Mouse (Mus musculus) adrenal gland, postnatal 36 days (tissue): Measurements from ENCODE around the gene Palm2. TPM values are rescaled to one million over a fixed set of nuclear protein-coding genes. Genes with fewer than 3 reads are reported as not detected.

ENCODE experiments used
- DNase-seq, 2 experiments: peaks; one replicate each; pipeline ENCODE4 v3.0.0; 2021; ENCODE audit warnings: mixed read lengths in 1 of 2
- total RNA-seq, 2 experiments: library from RNA; stranded (reverse); gene quantifications; 2 replicates each; pipeline ENCODE4 v1.2.3; 2021

Palm2 gene
- total RNA-seq, 2 experiments from 2014 or later = 12.7 to 47.5 TPM

- no peak for DNase-seq
These were observed 134.4 kb downstream of the Palm2 start for GRCm38 (mm10) chr4:57568268-57569068.

GRCm38 (mm10) chr4:57569069-57569355 is 135.0 kb downstream of the Palm2 start:
- DNase-seq = no peak

- DNase-seq = peak; percentile 49 to 73
These were observed 135.7 kb downstream of the Palm2 start for GRCm38 (mm10) chr4:57569711-57570110.

GRCm38 (mm10) chr4:57570229-57570628 is 136.2 kb downstream of the Palm2 start:
- no peak for DNase-seq

- no peak for DNase-seq
These were observed 140.1 kb downstream of the Palm2 start for GRCm38 (mm10) chr4:57574181-57574580.

GRCm38 (mm10) chr4:57574646-57575045 is 140.6 kb downstream of the Palm2 start:
- DNase-seq = peak; percentile 76 to 83

GRCm38 (mm10) chr4:57575686-57576085 is 141.6 kb downstream of the Palm2 start:
- DNase-seq = peak; percentile 39 to 46

GRCm38 (mm10) chr4:57576095-57576494 is 142.0 kb downstream of the Palm2 start:
- no peak for DNase-seq

- DNase-seq = no peak
These were observed 145.6 kb downstream of the Palm2 start for GRCm38 (mm10) chr4:57579683-57580082.

- DNase-seq = no peak
These were observed 151.3 kb downstream of the Palm2 start for GRCm38 (mm10) chr4:57585281-57585800.

GRCm38 (mm10) chr4:57586933-57587658 is 153.0 kb downstream of the Palm2 start:
- DNase-seq = no peak

GRCm38 (mm10) chr4:57588356-57588755 is 154.3 kb downstream of the Palm2 start:
- DNase-seq = no peak

GRCm38 (mm10) chr4:57592751-57593150 is 158.7 kb downstream of the Palm2 start:
- no peak for DNase-seq

- peak in 1 of 2 experiments; percentile 63 for DNase-seq
These were observed 165.9 kb downstream of the Palm2 start for GRCm38 (mm10) chr4:57599946-57600345.

- DNase-seq = peak; percentile 69 to 86
These were observed 166.8 kb downstream of the Palm2 start for GRCm38 (mm10) chr4:57600685-57601457.

GRCm38 (mm10) chr4:57601458-57601835 is 167.4 kb downstream of the Palm2 start:
- DNase-seq = peak in 1 of 2 experiments; percentile 25

- DNase-seq = peak; percentile 26 to 42
These were observed 168.0 kb downstream of the Palm2 start for GRCm38 (mm10) chr4:57601903-57602617.

GRCm38 (mm10) chr4:57606258-57606657 is 172.2 kb downstream of the Palm2 start:
- DNase-seq = peak; percentile 80 to 81

- peak; percentile 92 to 93 for DNase-seq
These were observed 173.3 kb downstream of the Palm2 start for GRCm38 (mm10) chr4:57607247-57607942.

GRCm38 (mm10) chr4:57611303-57612077 is 177.4 kb downstream of the Palm2 start:
- no peak for DNase-seq
